Mouse (Mus musculus) brown adipose tissue, adult 24 weeks (tissue): Measurements from ENCODE around the gene Adamts17. TPM values are rescaled to one million over a fixed set of nuclear protein-coding genes. Genes with fewer than 3 reads are reported as not detected.

Experiments used
- H3K27ac ChIP-seq: fragments of 200-500 bp; replicated peaks from 2 replicates; pipeline ENCODE4 v1.5.1; 2012; ENCODE audit warnings: low read depth, mild to moderate bottlenecking, low read length
- H3K4me1 ChIP-seq: fragments of 200-500 bp; 2 replicates; pipeline ENCODE4 v1.6.1; 2012; ENCODE audit warnings: low read length, mixed read lengths; ENCODE audit not compliant: control insufficient read depth, insufficient read depth, insufficient read length
- H3K4me3 ChIP-seq: fragments of 200-500 bp; 2 replicates; pipeline ENCODE4 v1.5.1; 2012; ENCODE audit warnings: low read depth, mild to moderate bottlenecking, low read length, moderate library complexity; ENCODE audit not compliant: insufficient read depth
- polyA plus RNA-seq: library from polyadenylated mRNA; stranded (reverse); fragments of >200 nt; gene quantifications from 2 replicates; pipeline ENCODE4 v1.2.4, GENCODE M21; 2012; ENCODE audit not compliant: missing spikeins, insufficient read depth, insufficient read length

The Adamts17 gene
- polyA plus RNA-seq, 1 experiment = not detected

GRCm38 (mm10) chr7:66820034-66820433, 19.5 kb upstream of the Adamts17 start:
- Histone ChIP-seq H3K4me1 (no peaks in the 10 kb centered on the region), H3K4me3 (no peak overlapping the region), H3K27ac (no peak overlapping the region)

DNA sequence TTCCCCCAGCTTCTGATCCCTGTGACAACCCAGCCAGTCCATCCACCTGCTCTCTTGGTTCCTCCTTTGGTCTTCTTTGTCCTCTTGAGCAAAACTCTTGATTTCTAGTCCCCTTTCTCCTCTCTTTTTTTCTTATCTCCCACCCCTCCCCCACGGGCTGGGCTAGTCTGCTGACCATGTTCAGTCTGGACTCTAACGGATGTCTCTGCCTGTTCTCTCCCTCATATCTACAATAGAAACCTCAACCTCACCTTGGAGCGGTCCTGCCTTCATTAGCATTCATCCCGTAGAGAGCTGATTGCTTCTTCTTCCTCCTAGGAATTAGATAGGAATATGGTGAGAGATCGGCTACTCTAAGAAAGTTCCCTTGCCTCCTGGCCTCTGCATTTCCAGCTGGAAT, 8.7 kb upstream of the Adamts17 start:
- no peak overlapping the region for H3K4me3 ChIP-seq
- no peak overlapping the region for H3K27ac ChIP-seq
- peaks cover 2% of the 10 kb centered on the region; the same call in 1 of the 2 replicates for H3K4me1 ChIP-seq

DNA sequence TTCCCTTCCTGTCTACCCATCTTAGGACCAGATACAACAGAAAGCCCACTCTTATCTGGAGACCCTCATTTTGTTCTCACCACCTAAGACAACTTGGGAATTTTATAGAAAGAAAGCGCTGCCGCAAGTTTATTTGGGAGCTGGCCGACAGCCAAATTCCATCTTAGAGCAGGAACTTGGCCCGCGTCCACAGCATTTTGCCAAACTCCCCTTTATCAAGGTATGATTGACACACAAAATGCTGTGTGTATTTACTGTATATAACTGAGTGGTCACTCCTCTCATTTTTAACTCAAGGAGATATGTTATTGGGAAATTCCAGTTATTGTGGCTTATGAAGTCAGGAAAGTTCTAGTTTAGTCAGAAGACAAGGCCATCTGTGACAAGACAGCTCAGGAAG, 8.2 kb upstream of the Adamts17 start:
- Histone ChIP-seq H3K4me3 (no peak overlapping the region), H3K27ac (no peak overlapping the region), H3K4me1 (peaks cover 2% of the 10 kb centered on the region; the same call in 1 of the 2 replicates)

GRCm38 (mm10) chr7:66840008-66840719, 629 bp downstream of the Adamts17 start:
- Histone ChIP-seq H3K4me1 (no peaks in the 10 kb centered on the region), H3K27ac (no peak overlapping the region), H3K4me3 (peak overlapping the region; percentile 60)

- H3K4me1 ChIP-seq = no peaks in the 10 kb centered on the region
- H3K27ac ChIP-seq = no peak overlapping the region
- no peak overlapping the region for H3K4me3 ChIP-seq
Observed at GRCm38 (mm10) chr7:66841165-66841564, 1.6 kb downstream of the Adamts17 start.

DNA sequence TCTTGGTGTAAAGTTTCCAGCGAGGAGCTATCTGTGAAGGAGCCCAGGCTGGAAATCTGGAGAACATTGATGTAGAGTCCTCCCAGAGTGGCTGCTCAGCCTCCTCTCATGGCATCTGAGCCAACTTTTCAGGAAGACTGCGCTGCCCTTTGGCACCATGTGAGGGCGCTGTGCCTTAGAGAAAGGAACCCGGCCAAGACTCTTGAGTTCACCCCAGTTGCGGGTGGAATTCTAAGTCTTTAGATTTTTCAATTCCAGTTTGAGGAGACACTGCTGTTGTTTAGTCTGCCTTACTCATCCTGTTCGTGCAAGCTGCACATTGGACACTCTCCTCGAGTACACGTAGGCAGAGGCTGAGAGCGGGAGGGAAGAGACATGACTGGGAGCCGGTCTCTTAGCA, 2.5 kb downstream of the Adamts17 start:
- Histone ChIP-seq H3K4me3 (no peak overlapping the region), H3K4me1 (no peaks in the 10 kb centered on the region), H3K27ac (no peak overlapping the region)

DNA sequence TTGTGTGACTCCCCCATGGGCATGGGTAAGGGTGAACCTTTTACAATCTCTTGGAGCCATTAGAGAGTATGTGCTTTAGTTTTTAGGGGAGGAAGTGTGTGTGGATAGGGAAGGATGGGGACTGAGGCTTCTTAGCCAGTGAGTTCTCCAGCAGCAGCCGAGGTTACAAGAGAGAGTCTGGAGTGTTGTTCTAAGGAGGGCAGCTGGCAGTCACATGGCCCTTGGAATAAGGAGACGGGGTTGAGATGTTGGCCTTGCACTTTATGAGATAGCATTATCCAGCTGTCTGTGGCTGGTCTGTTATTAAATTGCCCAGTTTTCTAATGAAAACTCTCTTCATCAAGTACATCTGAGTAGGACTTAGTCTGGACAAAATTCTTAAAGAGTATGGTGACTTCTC, 4.3 kb downstream of the Adamts17 start:
- no peak overlapping the region for H3K4me3 ChIP-seq
- no peak overlapping the region for H3K27ac ChIP-seq
- no peaks in the 10 kb centered on the region for H3K4me1 ChIP-seq

- no peaks in the 10 kb centered on the region for H3K4me1 ChIP-seq
- no peak overlapping the region for H3K4me3 ChIP-seq
- H3K27ac ChIP-seq = no peak overlapping the region
Observed at GRCm38 (mm10) chr7:66846582-66846981, 7.0 kb downstream of the Adamts17 start.

- no peak overlapping the region for H3K27ac ChIP-seq
- no peaks in the 10 kb centered on the region for H3K4me1 ChIP-seq
Observed at GRCm38 (mm10) chr7:66847299-66847698, 7.8 kb downstream of the Adamts17 start.

DNA sequence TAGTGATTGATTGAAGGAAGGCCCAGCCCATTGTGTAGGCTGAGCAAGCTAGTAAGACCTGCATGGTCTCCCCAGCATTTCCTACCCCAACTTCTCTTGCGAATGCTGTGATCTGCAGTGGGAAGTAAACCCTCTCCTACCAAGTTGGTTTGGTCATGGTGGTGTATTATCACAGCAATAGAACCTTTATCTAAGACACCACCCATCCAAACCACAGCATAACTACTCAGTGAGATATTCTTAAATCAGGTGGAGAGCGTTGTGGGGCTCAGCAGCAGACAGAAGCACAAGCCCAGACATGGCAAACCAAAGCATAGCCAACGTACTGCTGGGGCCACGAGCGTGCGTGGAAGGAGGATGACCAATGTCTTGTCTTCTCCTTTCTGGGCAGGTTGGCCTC, 9.8 kb downstream of the Adamts17 start:
- no peaks in the 10 kb centered on the region for H3K4me1 ChIP-seq
- no peak overlapping the region for H3K4me3 ChIP-seq
- no peak overlapping the region for H3K27ac ChIP-seq

More at GRCm38 (mm10) chr7:66847299-66847698, 7.8 kb downstream of the Adamts17 start:
- no peak overlapping the region for H3K4me3 ChIP-seq

- Histone ChIP-seq H3K27ac (no peak overlapping the region), H3K4me1 (no peaks in the 10 kb centered on the region), H3K4me3 (no peak overlapping the region)
Observed at GRCm38 (mm10) chr7:66852164-66852563, 12.6 kb downstream of the Adamts17 start.

DNA sequence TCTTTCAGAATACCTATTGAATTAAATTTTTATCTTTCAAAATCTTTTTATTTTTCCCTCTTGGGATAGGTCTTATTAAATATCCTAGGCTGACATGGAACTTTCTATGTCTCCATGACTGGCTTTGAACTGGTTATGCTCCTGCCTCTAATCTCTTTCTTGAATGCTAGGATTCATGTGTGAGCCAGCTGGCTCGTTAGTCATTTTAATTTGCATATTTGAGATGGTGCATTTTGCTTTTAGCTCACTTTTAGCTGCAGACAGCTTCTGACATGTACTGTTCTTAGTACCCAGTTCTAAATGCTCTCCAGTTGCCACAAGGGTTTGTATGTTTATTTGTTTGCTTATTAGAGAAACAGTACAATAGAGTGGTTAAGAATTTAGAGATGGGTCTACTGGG, 18.1 kb downstream of the Adamts17 start:
- Histone ChIP-seq H3K4me1 (peaks cover 2% of the 10 kb centered on the region; the same call in 1 of the 2 replicates), H3K27ac (no peak overlapping the region)

DNA sequence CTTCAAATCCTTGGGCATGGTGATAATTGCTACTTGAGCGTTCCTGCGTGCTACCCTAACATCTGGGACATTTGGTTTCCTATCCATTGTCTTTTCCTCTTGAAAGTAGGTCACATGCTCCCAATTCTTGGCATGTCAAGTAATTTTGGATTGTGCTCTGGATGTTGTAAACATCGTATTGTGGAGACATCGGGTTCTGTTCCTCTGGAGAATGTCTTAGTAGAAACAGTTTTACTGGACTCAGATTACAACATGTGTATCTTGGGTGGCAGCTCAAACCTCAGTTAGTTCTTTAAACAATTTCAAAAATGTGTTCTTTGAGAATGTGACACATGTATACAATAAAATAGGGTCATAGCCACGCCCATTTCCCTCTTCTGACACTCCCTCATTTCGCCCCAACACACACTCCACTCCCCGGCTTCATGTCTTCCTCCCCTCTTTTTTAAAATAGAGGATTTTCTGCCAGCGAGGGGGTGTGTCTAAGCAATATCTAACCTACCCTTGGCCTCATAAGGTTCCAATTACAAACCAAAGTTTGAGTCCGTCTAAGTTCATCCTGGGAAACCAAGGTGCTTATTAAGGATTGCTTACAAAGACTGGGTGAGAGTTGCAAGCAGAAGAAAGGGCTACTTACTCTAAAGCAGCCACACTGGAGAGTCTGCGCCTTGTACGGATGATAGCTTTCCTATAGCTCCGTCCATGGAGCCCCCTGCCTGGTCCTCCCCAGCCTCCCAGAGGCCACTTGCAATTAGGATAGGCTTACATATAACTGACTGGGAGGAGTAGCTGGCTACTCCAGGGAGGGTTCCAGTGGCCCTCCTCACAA, 18.9 kb downstream of the Adamts17 start:
- Histone ChIP-seq H3K4me1 (peaks cover 2% of the 10 kb centered on the region; the same call in 1 of the 2 replicates), H3K27ac (no peak overlapping the region), H3K4me3 (no peak overlapping the region)

More for the DNA sequence above, 18.1 kb downstream of the Adamts17 start:
- H3K4me3 ChIP-seq = no peak overlapping the region

DNA sequence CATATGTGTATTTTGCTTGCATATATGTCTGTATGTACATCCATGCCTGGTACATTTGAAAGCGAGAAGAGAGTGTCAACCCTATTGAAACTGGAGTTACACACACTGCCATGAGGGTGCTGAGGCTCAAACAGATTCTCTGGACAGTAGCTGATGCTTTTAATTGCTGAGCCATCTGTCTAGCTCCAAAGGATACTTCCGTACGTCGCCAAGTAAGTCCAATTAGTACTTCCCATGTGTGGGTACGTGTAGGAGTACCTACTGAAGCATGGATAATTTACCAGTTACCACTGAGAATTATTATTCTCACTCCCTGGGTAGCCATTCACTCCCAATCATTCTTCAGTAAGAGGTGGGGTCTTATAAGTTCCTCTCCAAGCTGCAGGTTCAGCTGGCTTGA, 19.7 kb downstream of the Adamts17 start:
- Histone ChIP-seq H3K27ac (no peak overlapping the region), H3K4me3 (no peak overlapping the region), H3K4me1 (peaks cover 2% of the 10 kb centered on the region; the same call in 1 of the 2 replicates)

GRCm38 (mm10) chr7:66866944-66867718, 27.6 kb downstream of the Adamts17 start:
- Histone ChIP-seq H3K4me3 (no peak overlapping the region), H3K27ac (no peak overlapping the region), H3K4me1 (peaks cover 4% of the 10 kb centered on the region; the same call in 1 of the 2 replicates)
